Mouse (Mus musculus): ENCODE results near the gene Trim47. TPM values are rescaled to one million over a fixed set of nuclear protein-coding genes. Genes with fewer than 3 reads are reported as not detected.

Trim47 gene
- total RNA-seq, 2 experiments from 2014 or later, result 27.0 to 37.6 TPM

- no peak for DNase-seq (ENCODE audit: low spot score)
- intact Hi-C loops (cut with DNase I), result loop anchor here (2.0 kb wide), 1 partner anchor 18 kb away; no protein-coding TSS in a partner anchor
Measured at GRCm38 (mm10) chr11:116111067-116111466, 15.9 kb downstream of the Trim47 start.

DNA sequence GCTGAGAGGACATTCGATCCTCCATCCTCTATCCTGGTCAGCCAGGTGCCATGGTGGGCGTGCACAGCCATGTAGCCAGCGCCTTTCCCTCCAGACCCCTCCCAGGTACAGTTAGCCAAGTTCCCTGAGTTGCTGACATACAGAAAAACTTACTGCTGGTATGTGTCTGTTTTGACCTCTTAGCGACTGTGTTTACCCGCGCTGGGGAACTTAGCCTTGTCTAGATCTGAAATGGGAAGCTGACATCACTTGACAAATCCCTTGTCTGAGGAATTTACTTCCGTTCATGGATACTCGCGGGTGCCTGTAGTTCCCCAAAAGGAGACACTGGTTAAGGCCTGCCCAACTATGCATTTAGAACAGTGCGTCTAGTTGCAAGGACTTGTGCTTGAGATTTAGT, 16.5 kb downstream of the Trim47 start:
- DNase-seq (ENCODE audit: low spot score), result no peak
- intact Hi-C loops (cut with DNase I), result loop anchor here (1.0 to 2.0 kb wide), 2 partner anchors 18 to 22 kb away; no protein-coding TSS in a partner anchor

GRCm38 (mm10) chr11:116110131-116110530, 16.9 kb downstream of the Trim47 start:
- DNase-seq (ENCODE audit: low spot score), result peak; percentile 90
- intact Hi-C loops (cut with DNase I), result loop anchor here (1.0 to 2.0 kb wide), 2 partner anchors 19 to 22 kb away; no protein-coding TSS in a partner anchor

GRCm38 (mm10) chr11:116109441-116110081, 17.4 kb downstream of the Trim47 start:
- DNase-seq (ENCODE audit: low spot score), result no peak
- intact Hi-C loops (cut with DNase I), result loop anchor here (1.0 to 2.0 kb wide), 2 partner anchors 19 to 21 kb away; no protein-coding TSS in a partner anchor

DNA sequence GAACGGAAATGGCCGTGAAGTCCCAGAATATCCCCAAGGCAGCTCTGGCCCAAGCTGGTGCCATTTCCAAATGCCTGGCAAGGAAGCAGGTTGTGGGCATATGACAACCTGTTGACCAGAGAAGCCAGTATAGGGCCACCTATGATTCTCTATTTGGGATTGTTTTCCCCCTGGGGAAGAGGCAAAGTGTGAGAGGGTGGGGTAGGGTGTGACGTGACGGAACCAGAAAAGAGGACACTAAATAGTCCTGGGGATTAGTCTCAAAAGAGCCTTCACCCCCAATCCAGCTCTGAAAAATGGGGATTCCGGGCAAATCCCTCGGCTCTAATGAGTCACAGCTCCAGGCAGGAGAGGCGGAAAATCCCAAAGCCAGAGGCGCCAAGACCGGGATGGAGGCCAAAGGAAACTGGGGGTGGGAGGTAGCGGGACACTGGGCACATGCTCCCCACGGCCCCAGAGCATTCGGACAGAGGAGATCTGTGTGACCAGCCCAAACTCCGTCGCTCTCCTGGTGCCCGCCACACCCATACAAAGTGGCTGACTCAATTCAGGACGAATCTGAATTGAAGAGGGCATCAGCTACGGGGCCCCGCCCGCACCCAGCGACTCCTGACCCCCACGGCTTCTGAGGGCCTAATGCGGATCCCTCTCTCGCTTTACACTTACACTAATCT, 18.4 kb downstream of the Trim47 start:
- intact Hi-C loops (cut with DNase I), result no loop called here

DNA sequence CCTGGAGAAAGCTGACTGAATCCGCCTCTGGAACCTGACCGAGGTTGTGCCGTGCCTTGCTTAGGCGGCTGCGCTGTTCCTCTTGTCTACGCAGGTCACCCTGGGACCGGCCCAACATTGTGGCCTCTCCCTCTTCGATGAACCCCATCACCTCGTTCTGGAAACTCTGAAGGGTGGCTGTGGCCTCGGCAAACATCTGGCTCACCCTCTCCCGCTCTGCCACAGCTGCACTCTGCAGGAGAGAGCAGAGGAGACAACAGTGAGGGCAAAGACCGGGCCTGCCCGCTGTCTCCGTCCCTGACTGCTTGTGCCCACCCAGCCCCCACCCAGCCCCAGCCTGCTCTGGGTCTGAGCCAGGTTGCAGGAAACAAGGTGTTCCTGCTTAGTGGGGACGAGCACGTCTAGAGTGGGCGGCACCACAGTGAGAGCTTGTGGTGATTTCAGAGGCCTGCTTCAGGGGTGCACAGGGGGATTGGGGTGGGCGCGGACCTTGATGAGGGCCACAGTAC, 19.2 kb downstream of the Trim47 start:
- DNase-seq (ENCODE audit: low spot score), result no peak
- intact Hi-C loops (cut with DNase I), result no loop called here

More for the DNA sequence above, 18.4 kb downstream of the Trim47 start:
- peak; percentile 85 for DNase-seq (ENCODE audit: low spot score)

DNA sequence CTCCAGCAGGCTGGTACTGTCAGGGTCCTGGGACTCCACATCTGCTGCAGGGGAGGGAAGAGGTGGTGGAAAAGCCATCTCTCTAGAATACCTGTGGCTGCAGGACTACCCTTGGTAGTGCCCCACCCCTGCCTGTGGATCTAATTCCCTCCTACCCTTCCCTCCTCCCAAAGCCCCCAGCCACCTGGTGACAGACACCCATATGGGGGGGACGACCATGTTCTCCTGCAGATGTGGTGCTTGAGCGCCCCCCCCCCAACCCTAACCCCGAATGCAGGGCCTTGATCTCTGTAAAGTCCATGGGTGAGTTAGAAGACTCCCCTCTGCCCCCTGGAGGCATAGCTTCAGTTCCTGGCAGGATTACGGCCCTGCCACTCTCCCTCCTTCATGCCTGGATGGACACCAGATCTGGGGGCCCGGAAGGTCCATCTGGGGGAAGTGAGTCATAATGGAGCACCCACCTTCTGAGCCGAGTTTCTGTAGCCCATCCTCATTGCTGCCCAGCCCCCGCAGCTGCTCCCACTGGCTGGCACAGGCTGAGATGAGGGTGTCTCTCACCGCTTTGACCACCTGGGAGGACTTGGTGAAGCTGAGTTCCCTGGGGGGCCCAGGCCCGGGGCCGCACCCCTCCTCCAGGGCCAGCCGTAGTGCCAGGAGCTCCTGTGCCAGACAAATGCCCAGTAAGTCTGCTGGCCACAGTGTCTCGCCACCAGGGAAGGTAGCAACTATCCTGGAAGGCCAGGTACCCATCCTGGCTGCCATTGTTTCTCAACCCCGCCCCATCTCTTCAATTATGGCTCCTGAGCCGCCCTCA, 19.8 kb downstream of the Trim47 start:
- intact Hi-C loops (cut with DNase I), result no loop called here
- no peak for DNase-seq (ENCODE audit: low spot score)

- DNase-seq (ENCODE audit: low spot score), result no peak
- intact Hi-C loops (cut with DNase I), result no loop called here
Measured at GRCm38 (mm10) chr11:116106154-116106962, 20.7 kb downstream of the Trim47 start.

DNA sequence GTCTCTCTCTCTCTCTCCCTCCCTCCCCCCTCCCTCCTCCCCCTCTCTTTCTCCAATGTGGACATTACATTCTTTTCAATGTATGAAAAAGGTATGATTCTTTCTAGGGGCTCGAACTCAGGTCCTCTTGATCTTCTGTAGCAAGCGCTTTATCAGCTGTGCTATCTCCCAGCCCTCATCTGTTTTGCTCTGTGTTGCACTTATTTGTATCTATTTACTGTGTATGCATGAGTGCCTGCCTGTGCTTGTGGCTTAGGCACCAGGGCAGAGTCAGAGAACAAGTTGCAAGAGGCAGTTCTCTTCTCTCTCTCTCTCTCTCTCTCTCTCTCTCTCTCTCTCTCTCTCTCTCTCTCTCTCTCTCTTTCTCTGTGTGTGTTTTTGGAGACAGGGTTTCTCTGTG, 21.9 kb downstream of the Trim47 start:
- intact Hi-C loops (cut with DNase I), result no loop called here
- no peak for DNase-seq (ENCODE audit: low spot score)

GRCm38 (mm10) chr11:116104006-116104646, 22.9 kb downstream of the Trim47 start:
- intact Hi-C loops (cut with DNase I), result no loop called here

DNA sequence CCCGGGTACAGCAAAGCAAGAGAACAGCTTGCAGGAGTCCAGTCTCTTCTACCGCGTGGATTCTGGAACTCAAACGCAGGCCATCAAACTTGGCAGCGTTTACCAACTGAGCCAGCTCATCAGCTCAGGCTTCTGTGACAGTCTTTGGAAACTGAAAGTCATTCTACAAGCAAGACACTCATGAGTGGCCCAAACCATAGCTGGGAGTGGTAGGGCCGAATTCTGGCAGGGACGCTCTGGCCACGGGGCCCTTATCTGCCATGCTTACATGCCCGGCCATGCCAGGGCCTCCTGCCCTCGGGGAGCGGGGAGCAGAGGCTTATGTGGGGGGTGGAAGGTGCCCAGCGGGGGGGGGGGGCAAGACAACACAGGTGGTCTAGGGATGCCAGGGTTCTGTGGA, 23.4 kb downstream of the Trim47 start:
- DNase-seq (ENCODE audit: low spot score), result no peak
- intact Hi-C loops (cut with DNase I), result no loop called here

More at GRCm38 (mm10) chr11:116104006-116104646, 22.9 kb downstream of the Trim47 start:
- peak; percentile 85 for DNase-seq (ENCODE audit: low spot score)

- no peak for DNase-seq (ENCODE audit: low spot score)
- intact Hi-C loops (cut with DNase I), result no loop called here
Measured at GRCm38 (mm10) chr11:116102472-116102871, 24.5 kb downstream of the Trim47 start.

DNA sequence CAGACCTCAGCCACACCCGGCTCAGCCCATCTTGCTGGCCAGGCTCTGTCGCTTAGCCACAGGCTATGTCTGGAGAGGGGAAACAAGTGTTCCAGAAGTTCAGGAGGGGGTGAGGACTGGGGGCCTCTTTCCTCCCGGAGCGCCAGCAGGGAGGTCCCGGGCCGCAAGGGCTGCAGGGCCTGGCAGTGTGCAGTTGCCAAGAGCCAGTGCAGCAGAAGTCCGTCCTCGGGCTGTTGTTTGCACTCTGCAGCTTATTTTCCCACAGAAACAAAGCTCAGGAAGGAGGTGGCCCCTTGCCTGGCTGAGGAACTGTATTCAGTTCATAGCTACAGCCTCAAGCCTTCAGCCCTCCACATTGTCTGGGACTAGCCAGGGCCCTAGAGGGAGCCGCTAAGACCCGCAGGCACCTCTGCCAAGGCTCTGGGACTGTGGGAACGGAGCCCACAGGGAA, 25.1 kb downstream of the Trim47 start:
- intact Hi-C loops (cut with DNase I), result no loop called here
- peak; percentile 85 for DNase-seq (ENCODE audit: low spot score)

GRCm38 (mm10) chr11:116100839-116101238, 26.2 kb downstream of the Trim47 start:
- no peak for DNase-seq (ENCODE audit: low spot score)
- intact Hi-C loops (cut with DNase I), result no loop called here

- peak; percentile 92 for DNase-seq (ENCODE audit: low spot score)
- intact Hi-C loops (cut with DNase I), result no loop called here
Measured at GRCm38 (mm10) chr11:116100385-116100784, 26.6 kb downstream of the Trim47 start.

DNA sequence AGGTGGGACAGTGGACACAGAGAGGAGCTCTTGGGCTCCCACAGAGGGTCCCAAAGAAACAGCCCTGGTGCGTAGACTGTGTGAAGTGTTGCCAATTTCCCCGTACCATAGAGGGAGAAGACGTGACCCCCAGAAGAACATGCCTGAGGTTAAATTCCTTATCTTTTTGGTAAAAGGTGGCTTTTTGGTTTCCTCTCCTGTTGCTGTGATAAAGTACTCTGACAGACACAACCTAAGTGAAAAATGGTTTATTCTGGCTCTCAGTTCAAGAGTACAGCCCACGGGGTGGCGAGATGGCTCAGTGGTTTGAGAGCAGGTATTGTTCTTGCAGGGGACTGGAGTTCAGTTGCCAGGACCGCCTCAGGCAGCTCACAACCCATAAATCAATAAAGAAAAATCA, 27.5 kb downstream of the Trim47 start:
- DNase-seq (ENCODE audit: low spot score), result no peak
- intact Hi-C loops (cut with DNase I), result no loop called here

DNA sequence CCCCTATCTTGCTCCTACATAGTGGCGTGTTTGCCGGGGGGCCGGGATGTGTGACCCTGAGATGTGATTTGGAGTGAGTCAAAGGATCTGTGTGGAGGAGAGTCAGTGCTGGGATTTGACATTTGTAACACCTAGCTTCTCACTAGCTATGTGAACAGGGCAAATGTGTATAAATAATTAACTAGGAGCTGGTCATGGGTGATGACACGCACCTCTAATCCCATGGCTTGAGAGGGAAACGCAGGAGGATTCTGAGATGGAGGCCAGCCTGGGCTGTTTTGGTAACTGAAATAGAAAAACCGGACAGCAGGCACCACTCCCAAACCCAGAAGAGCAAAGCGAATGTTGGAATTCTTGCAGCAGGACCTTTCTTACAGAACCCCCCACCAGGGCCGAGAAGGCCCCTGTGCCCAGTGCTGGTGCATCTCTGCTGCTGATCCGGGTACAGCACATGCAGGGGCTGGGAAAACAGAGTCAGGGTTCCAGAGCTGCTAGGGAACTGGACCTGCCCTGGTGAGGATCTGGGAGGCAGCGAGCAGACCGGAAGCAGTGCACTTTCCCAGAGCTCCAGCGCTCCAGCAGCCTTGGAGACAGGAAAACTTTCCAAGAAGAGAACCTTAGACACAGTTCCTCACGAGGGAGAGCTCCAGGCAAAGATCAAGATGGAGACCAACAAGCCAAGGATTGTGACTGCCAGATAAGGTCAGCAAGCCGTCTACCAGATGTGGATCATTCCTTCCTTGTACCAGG, 28.1 kb downstream of the Trim47 start:
- intact Hi-C loops (cut with DNase I), result no loop called here
- DNase-seq (ENCODE audit: low spot score), result no peak

Data from heart, postnatal 25 days (tissue).